Mouse (Mus musculus) heart, postnatal 0 days (tissue): ENCODE results near the gene Dusp15. TPM values are rescaled to one million over a fixed set of nuclear protein-coding genes. Genes with fewer than 3 reads are reported as not detected.

Experiments used
- ATAC-seq: fragments of 200-750 bp; cut with Nextera tagmentation; 2 replicates; pipeline ENCODE4 v1.8.0; 2017; ENCODE audit warnings: low read depth, moderate number of reproducible peaks, moderate library complexity; ENCODE audit not compliant: insufficient read depth
- DNase-seq: peaks from one replicate; pipeline ENCODE4 v3.0.0-alpha.2; 2016; ENCODE audit warnings: low spot score
- H3K27ac ChIP-seq: fragments of 300-500 bp; sonication (generic); 2 replicates; pipeline ENCODE4 v1.5.1; 2014; ENCODE audit warnings: low read depth, mild to moderate bottlenecking
- H3K27me3 ChIP-seq: fragments of 300-500 bp; sonication (generic); 2 replicates; pipeline ENCODE4 v1.6.1; 2014; ENCODE audit warnings: low read length, mixed read lengths; ENCODE audit not compliant: control insufficient read depth, insufficient read depth
- H3K36me3 ChIP-seq: fragments of 300-500 bp; sonication (generic); replicated peaks from 2 replicates; pipeline ENCODE4 v1.6.1; 2014; ENCODE audit warnings: low read length, mixed read lengths; ENCODE audit not compliant: control insufficient read depth, insufficient read depth
- H3K4me1 ChIP-seq: fragments of 300-500 bp; sonication (generic); 2 replicates; pipeline ENCODE4 v1.6.1; 2014; ENCODE audit warnings: antibody characterized with exemption; ENCODE audit not compliant: control insufficient read depth, insufficient read depth
- H3K4me2 ChIP-seq: fragments of 300-500 bp; sonication (generic); 2 replicates; pipeline ENCODE4 v1.6.1; 2014; ENCODE audit warnings: low read depth, mild to moderate bottlenecking, low read length, moderate library complexity
- H3K4me3 ChIP-seq: fragments of 300-500 bp; sonication (generic); 2 replicates; pipeline ENCODE4 v1.5.1; 2014; ENCODE audit warnings: low read depth, low read length
- H3K9ac ChIP-seq: fragments of 300-500 bp; sonication (generic); replicated peaks from 2 replicates; pipeline ENCODE4 v1.6.1; 2014; ENCODE audit warnings: low read depth, low read length, mixed read lengths
- H3K9me3 ChIP-seq: fragments of 300-500 bp; sonication (generic); replicated peaks from 2 replicates; pipeline ENCODE4 v1.6.1; 2016; ENCODE audit warnings: low read length; ENCODE audit not compliant: control insufficient read depth
- CTCF ChIP-seq: IDR thresholded peaks from 2 replicates; pipeline ENCODE4 v1.5.1; 2016; ENCODE audit warnings: antibody characterized with exemption, control low read depth, low read depth
- EP300 ChIP-seq: IDR thresholded peaks from 2 replicates; pipeline ENCODE4 v1.6.1; 2016; ENCODE audit warnings: antibody characterized with exemption, low read depth
- WGBS: fragments of 180-500 bp; shearing (Covaris S2); extraction: QIAGEN DNeasy Blood & Tissue Kit; methylation state at CpG from one replicate; pipeline ENCODE4 v1.1.7; 2014; 5-methylcytosine and 5-hydroxymethylcytosine counted together
- polyA plus RNA-seq: library from polyadenylated mRNA; unstranded; fragments of >200 nt; fragmentation: Nextera tagmentation; extraction: Ambion mirVana; gene quantifications from 2 replicates; pipeline ENCODE4 v1.2.1, GENCODE M21; 2015
- total RNA-seq: library from RNA; depleted of rRNA; stranded (reverse); fragments of >200 nt; gene quantifications from 2 replicates; pipeline ENCODE4 v1.2.3, GENCODE M21; 2014; ENCODE audit warnings: low replicate concordance

The Dusp15 gene
- total and polyA plus RNA-seq, 2 experiments from 2014 or later = not detected

DNA sequence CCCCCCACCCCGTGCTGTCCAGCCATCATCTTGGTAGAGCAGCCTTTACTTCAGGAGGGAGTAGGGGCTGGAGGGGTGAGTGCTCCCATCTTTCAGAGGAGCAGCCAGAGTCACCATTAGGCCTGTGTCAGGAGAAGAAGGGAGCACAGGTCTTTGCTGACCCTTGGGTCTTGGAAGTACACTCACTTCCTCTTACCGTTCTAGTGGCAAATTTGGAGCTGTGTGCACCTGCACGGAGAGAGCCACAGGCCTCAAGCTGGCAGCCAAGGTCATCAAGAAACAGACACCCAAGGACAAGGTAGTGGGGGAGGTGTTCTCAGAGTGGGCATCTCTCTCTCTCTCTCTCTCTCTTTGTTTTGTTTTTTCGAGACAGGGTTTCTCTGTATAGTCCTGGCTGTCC is 36.0 kb downstream of the Dusp15 start:
- no peak overlapping the region for H3K4me3 ChIP-seq
- no peak for DNase-seq
- no peak overlapping the region for H3K4me2 ChIP-seq
- TF ChIP-seq EP300 (no peak), CTCF (no peak)
- H3K4me1 ChIP-seq = peaks cover 2% of the 10 kb centered on the region; the same call in 1 of the 2 replicates
- no peaks in the 10 kb centered on the region for H3K9me3 ChIP-seq
- no peak overlapping the region for H3K27ac ChIP-seq
- ATAC-seq = no peak
- H3K9ac ChIP-seq = no peak overlapping the region
- no peaks in the 10 kb centered on the region for H3K36me3 ChIP-seq
- WGBS = 45% methylated on average over 4 of the region's 4 CpGs
- H3K27me3 ChIP-seq = peaks cover 42% of the 10 kb centered on the region

DNA sequence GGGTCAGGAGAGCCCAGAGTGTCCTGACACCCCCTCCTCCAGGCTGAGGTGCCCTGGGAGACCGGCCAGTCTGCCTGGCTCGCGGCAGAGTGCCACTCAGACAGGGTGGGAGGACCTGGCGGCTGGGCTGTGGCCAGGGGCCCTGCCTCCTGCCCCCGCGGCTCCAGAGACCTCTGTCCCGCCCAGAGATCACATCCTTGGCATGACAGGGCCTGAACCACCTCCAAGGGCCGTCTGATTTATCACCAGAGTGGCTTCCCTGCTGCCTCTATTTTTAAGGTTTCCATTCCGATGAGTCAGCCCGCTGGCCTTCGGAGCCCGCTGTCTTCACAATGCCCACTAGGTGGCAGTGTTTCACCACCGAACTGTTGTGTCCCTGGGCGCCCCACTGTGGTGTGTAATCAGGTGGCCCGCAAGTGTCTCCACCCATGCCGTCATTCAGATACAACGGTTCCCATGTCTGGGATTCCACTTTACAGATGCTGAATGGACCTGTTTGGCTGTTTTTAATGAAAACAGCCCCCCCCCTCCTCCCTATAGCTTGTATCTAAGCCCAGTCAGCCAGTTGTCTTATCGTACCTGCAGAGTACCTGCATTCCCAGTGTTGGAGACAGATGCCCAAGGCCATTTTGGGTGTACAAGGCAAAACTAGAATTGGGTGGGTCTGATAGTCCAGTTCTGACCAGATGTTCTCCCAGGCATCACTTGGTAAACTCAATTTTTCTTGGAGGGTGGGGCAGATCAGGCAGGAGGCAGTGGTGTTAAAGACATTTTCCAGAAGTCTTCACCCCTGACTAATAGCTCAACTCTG is 37.0 kb downstream of the Dusp15 start:
- 0 out of 2 replicates have a peak overlapping the region, but pooled peaks have one; percentile 17 for H3K4me3 ChIP-seq
- peaks cover 2% of the 10 kb centered on the region; the same call in 1 of the 2 replicates for H3K4me1 ChIP-seq
- TF ChIP-seq CTCF = peak; percentile 95
- no peak for TF ChIP-seq EP300
- H3K27me3 ChIP-seq = peaks cover 42% of the 10 kb centered on the region
- no peaks in the 10 kb centered on the region for H3K36me3 ChIP-seq
- ATAC-seq = peak; percentile 84
- H3K9me3 ChIP-seq = no peaks in the 10 kb centered on the region
- H3K4me2 ChIP-seq = peak overlapping the region; percentile 51
- no peak overlapping the region for H3K27ac ChIP-seq
- no peak overlapping the region for H3K9ac ChIP-seq
- WGBS = 3% methylated on average over 18 of the region's 18 CpGs
- peak; percentile 73 for DNase-seq

DNA sequence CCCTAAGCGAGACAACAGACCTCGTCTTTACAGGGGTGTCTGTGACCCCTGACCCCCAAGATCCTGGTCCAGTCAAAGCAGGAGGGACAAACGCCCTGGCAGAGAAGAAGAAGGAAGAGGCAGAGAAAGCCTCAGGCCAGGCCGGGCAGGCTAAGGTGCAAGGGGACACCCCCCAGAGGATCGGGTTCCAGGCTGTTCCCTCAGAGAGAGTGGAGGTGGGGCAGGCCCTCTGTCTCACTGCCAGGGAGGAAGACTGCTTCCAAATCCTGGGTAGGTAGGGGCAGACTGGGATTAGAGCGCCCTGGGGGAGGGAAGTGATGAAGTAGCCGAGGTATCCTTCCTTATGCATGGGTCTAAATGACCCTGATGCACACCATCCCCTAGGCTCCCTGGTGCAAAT is 38.0 kb downstream of the Dusp15 start:
- peaks cover 42% of the 10 kb centered on the region for H3K27me3 ChIP-seq

DNA sequence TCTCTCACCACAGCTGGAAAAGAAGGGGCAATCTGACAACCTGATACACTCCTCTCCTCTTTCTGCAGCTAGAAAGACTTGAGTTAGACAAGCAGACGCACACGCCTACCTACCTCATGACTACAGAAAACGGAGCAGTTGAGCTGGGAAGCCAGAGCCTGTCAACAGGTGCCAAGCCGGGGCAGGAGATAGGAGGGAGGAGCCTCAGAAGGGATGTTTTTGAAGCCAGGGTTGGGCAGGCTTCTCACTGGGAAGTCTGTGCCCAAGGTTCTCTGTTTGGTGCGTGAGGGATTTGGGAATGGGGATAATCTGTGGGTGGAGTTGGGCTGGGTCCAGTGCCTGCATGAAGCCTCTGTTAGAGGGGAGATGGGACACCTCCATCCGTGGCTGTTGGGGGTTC is 40.1 kb downstream of the Dusp15 start:
- H3K4me2 ChIP-seq = no peak overlapping the region
- H3K9me3 ChIP-seq = no peaks in the 10 kb centered on the region
- H3K4me1 ChIP-seq = peaks cover 10% of the 10 kb centered on the region
- 24% methylated on average over 6 of the region's 6 CpGs for WGBS
- H3K27ac ChIP-seq = no peak overlapping the region
- H3K27me3 ChIP-seq = peaks cover 39% of the 10 kb centered on the region
- ATAC-seq = no peak
- TF ChIP-seq EP300 (no peak), CTCF (no peak)
- no peak overlapping the region for H3K4me3 ChIP-seq
- DNase-seq = no peak
- H3K9ac ChIP-seq = no peak overlapping the region
- no peaks in the 10 kb centered on the region for H3K36me3 ChIP-seq

More for the DNA sequence above, 38.0 kb downstream of the Dusp15 start:
- ATAC-seq (no peak), DNase-seq (no peak)
- H3K4me3 ChIP-seq = no peak overlapping the region
- H3K9ac ChIP-seq = no peak overlapping the region
- 42% methylated on average over 7 of the region's 7 CpGs for WGBS
- H3K27ac ChIP-seq = no peak overlapping the region
- H3K4me2 ChIP-seq = no peak overlapping the region
- H3K4me1 ChIP-seq = no peaks in the 10 kb centered on the region; the same call in 1 of the 2 replicates
- H3K36me3 ChIP-seq = no peaks in the 10 kb centered on the region
- no peaks in the 10 kb centered on the region for H3K9me3 ChIP-seq
- no peak for TF ChIP-seq CTCF
- TF ChIP-seq EP300 = no peak

DNA sequence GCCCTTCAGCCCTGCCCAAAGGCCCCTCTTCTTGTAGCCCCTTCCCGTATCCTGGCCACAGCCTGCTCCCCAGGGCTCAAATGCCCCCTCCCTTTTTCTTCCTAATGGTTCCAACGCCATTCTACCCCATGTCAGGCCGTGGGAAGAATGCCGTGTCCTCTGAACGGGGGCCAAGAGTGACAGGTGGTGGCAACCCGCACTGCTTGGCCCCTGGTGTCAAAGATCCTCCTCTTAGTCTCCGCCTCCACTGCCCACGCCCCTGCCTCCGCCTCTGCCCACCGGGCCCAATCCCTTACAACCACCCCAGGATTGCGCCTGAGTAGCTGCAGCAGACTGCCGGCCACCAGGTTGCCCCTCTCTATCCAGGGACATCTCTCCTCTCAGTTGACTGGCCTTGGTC is 40.5 kb downstream of the Dusp15 start, which contains the start of gene Mylk2:
Gene Mylk2, plus strand, starts transcription at position 322 of the 400 bp plus-strand sequence.
- Histone ChIP-seq H3K36me3 (no peaks in the 10 kb centered on the region), H3K9ac (no peak within 1 kb of the TSS), H3K4me1 (peaks cover 14% of the 10 kb centered on the region), H3K27me3 (peaks cover 38% of the 10 kb centered on the region), H3K4me2 (no peak within 1 kb of the TSS), H3K9me3 (no peaks in the 10 kb centered on the region), H3K27ac (no peak within 1 kb of the TSS), H3K4me3 (no peak within 1 kb of the TSS)
- WGBS = 16% methylated on average over 11 of the region's 12 CpGs
- DNase-seq = no peak
- TF ChIP-seq CTCF = no peak
- no peak for TF ChIP-seq EP300
- no peak for ATAC-seq
